16 mouse cellular contexts compared by ENCODE assay signal in genomic region chr8:90512594-90512993, GRCm38 (mm10).
"Had no signal": no experiment of that assay in that cellular context is flagged by ENCODE, and none has a peak within 500 bp of the region (broad histone marks: within the 10 kb centered on the region; RNA-seq: fewer than 3 reads in every experiment).

No protein-coding gene starts in this region.

- H3K4me1 ChIP-seq: kidney, embryonic 15.5 days; liver, embryonic 13.5 days; lung, embryonic 15.5 days; megakaryocyte, embryonic 14.5 days; stomach, embryonic 15.5 days had no signal

- H3K36me3 ChIP-seq: kidney, embryonic 15.5 days; limb, embryonic 12.5 days; liver, embryonic 13.5 days; lung, embryonic 15.5 days; midbrain, embryonic 12.5 days; stomach, embryonic 15.5 days had no signal

- H3K27ac ChIP-seq: kidney, embryonic 15.5 days; limb, embryonic 12.5 days; liver, embryonic 13.5 days; lung, embryonic 15.5 days; macrophage; midbrain, embryonic 12.5 days; stomach, embryonic 15.5 days had no signal

- ATAC-seq: liver, postnatal 0 days had no signal

- H3K4me3 ChIP-seq: kidney, embryonic 15.5 days; limb, embryonic 12.5 days; liver, embryonic 13.5 days; lung, embryonic 15.5 days; megakaryocyte, embryonic 14.5 days; midbrain, embryonic 12.5 days; stomach, embryonic 15.5 days had no signal

- DNase-seq: kidney, adult 2 months; kidney, postnatal 14 days; liver; liver, embryonic 13.5 days; liver, postnatal 0 days; lung, postnatal 14 days; right cerebral cortex, postnatal 14 days; thymus, adult 2 months; thymus, postnatal 25 days had no signal

- H3K27me3 ChIP-seq: kidney, embryonic 15.5 days; limb, embryonic 12.5 days; liver, embryonic 13.5 days; lung, embryonic 15.5 days; megakaryocyte, embryonic 14.5 days; midbrain, embryonic 12.5 days; stomach, embryonic 15.5 days had no signal

- H3K9me3 ChIP-seq: kidney, embryonic 15.5 days; limb, embryonic 12.5 days; liver, embryonic 13.5 days; lung, embryonic 15.5 days; midbrain, embryonic 12.5 days; stomach, embryonic 15.5 days had no signal

- H3K9ac ChIP-seq: kidney, embryonic 15.5 days; limb, embryonic 12.5 days; liver, embryonic 13.5 days; liver, postnatal 0 days; lung, embryonic 15.5 days; midbrain, embryonic 12.5 days; stomach, embryonic 15.5 days had no signal

- H3K4me2 ChIP-seq: kidney, embryonic 15.5 days; limb, embryonic 12.5 days; liver, embryonic 13.5 days; lung, embryonic 15.5 days; midbrain, embryonic 12.5 days; stomach, embryonic 15.5 days had no signal
